Comparison of ENCODE assay signal across 8 mouse cellular contexts in the genomic region with DNA sequence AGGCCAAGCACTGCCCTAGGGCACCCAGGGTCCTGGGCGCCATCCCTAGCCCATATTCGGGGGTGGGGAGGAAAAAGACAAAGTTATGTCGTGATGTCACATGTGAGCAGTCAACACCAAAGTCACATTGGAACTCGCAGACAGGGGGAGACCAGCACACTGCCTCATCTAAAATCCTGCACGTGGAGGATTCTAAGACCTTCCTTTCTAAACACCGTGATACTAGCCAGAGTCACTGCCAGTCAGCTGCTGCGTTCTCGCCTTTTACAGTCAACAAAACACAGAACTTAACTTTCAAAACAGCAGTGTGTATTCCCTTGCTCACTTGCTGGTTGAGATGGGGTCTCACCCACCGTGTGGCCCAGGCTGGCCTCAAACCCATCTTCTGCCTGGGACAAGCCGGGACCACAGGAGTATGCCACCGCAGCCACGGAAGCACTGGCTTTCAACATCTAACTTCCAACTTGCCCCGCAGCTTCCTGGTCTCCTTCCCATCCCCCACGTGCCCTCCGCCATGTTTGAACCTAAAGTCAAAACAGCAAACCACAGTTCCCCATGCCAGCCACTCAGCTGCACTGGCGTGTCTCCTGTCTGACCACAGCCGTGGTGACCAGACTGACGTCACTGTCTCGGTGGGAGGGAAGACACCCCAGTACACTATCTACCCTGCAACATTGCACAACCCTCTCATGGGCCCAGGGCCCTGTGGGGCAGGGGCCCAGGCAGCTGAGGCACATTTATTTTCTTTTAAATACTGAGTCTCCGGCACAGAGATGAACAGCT.
DNase-seq lines count a peak whose midpoint lies in the region; ATAC-seq and TF ChIP-seq lines count a peak whose summit lies in the region.

No protein-coding gene starts in this region.

- no peak for ATAC-seq in neural tube, embryonic 13.5 days (ENCODE audit: low read depth)
- ATAC-seq in heart, embryonic 12.5 days (ENCODE audit: insufficient number of reproducible peaks, low FRiP score): peak; percentile 43; the same call in 1 of the 2 replicates
- peak; percentile 78 for ATAC-seq in megakaryocyte progenitor cell, adult 5-6 weeks (replicated peaks; ENCODE audit: poor library complexity)

- peak overlapping the region; percentile 50; the same call in 1 of the 2 replicates for H3K27ac ChIP-seq in neural tube, embryonic 13.5 days (replicated peaks)
- peak overlapping the region; percentile 77 for H3K27ac ChIP-seq in bone marrow macrophage, adult 2 months (ENCODE audit: insufficient read depth, low read depth, low read length)
- peak overlapping the region; percentile 58 for H3K27ac ChIP-seq in heart, embryonic 12.5 days (ENCODE audit: poor library complexity, severe bottlenecking)

- WGBS in neural tube, embryonic 13.5 days: 75% methylated on average over 20 of the region's 20 CpGs
- 59% methylated on average over 20 of the region's 20 CpGs for WGBS in heart, embryonic 12.5 days

- H3K9ac ChIP-seq in neural tube, embryonic 13.5 days: no peak overlapping the region
- H3K9ac ChIP-seq in heart, embryonic 12.5 days: no peak overlapping the region

- intact Hi-C loops in left cerebral cortex, postnatal 25 days (cut with DNase I): no loop called here

- no peaks in the 10 kb centered on the region for H3K27me3 ChIP-seq in neural tube, embryonic 13.5 days
- H3K27me3 ChIP-seq in heart, embryonic 12.5 days (replicated peaks): no peaks in the 10 kb centered on the region

- peaks cover 58% of the 10 kb centered on the region for H3K4me1 ChIP-seq in neural tube, embryonic 13.5 days (replicated peaks)
- peaks cover 44% of the 10 kb centered on the region for H3K4me1 ChIP-seq in bone marrow macrophage, adult 2 months (ENCODE audit: control insufficient read depth, insufficient read depth, low read length)
- peaks cover 87% of the 10 kb centered on the region for H3K4me1 ChIP-seq in heart, embryonic 12.5 days (replicated peaks)

- no peak for TF ChIP-seq CTCF in bone marrow macrophage, adult 2 months (IDR thresholded peaks at IDR 0.05; ENCODE audit: low read depth, low read length)

- H3K9me3 ChIP-seq in neural tube, embryonic 13.5 days: no peaks in the 10 kb centered on the region
- no peaks in the 10 kb centered on the region; the same call in 1 of the 2 replicates for H3K9me3 ChIP-seq in heart, embryonic 12.5 days (replicated peaks)

- no peak; the same call in 1 of the 2 replicates for TF ChIP-seq POLR2A in bone marrow macrophage, adult 2 months (IDR thresholded peaks at IDR 0.05; ENCODE audit: borderline replicate concordance, low read depth, low read length)

- H3K4me2 ChIP-seq in neural tube, embryonic 13.5 days: no peak overlapping the region
- peak overlapping the region; percentile 21; the same call in 1 of the 2 replicates for H3K4me2 ChIP-seq in heart, embryonic 12.5 days

- no peak for DNase-seq in neural tube, embryonic 10.5 days (ENCODE audit: extremely low spot score, low spot score)
- DNase-seq in left cerebral cortex, postnatal 25 days (ENCODE audit: low spot score in 2 of 2): peak; percentile 49 to 74
- peak; percentile 58 to 74 for DNase-seq in thymus, adult 18-20 months
- no peak for DNase-seq in yolk sac, embryonic 10.5 days (ENCODE audit: low spot score)

- no peaks in the 10 kb centered on the region for H3K36me3 ChIP-seq in neural tube, embryonic 13.5 days
- H3K36me3 ChIP-seq in heart, embryonic 12.5 days: peaks cover 23% of the 10 kb centered on the region

- H3K4me3 ChIP-seq in neural tube, embryonic 13.5 days: no peak overlapping the region
- peak overlapping the region; percentile 45 for H3K4me3 ChIP-seq in bone marrow macrophage, adult 2 months (ENCODE audit: insufficient read depth, low read length)
- H3K4me3 ChIP-seq in heart, embryonic 12.5 days: no peak overlapping the region

Comparison
In these comparisons a context has a peak if more than half of its experiments do, and no peak if none do; other contexts are left out.
1. DNase-seq: peak in left cerebral cortex, postnatal 25 days (2 of 2) and thymus, adult 18-20 months (2 of 2); none in neural tube, embryonic 10.5 days (single experiment) and yolk sac, embryonic 10.5 days (single experiment).
2. Peak in every context shown above with its lines, with median percentiles within 50 percentile points of each other: H3K27ac ChIP-seq.